Mouse (Mus musculus) gastrocnemius, adult 2 months (tissue): ENCODE results near the gene Rbm33. TPM values are rescaled to one million over a fixed set of nuclear protein-coding genes. Genes with fewer than 3 reads are reported as not detected.

Experiments
- DNase-seq: peaks from one replicate; pipeline ENCODE4 v3.0.0; 2022
- H3K27ac ChIP-seq: fragments of 200-600 bp; 2 replicates; pipeline ENCODE4 v1.8.1; 2022; ENCODE audit warnings: mild to moderate bottlenecking
- H3K4me3 ChIP-seq: fragments of 200-600 bp; 2 replicates; pipeline ENCODE4 v1.8.1; 2022; ENCODE audit warnings: mild to moderate bottlenecking, moderate library complexity
- CTCF ChIP-seq: fragments of 200-600 bp; IDR thresholded peaks from 2 replicates; pipeline ENCODE4 v1.8.1; 2022; ENCODE audit warnings: antibody characterized with exemption, mild to moderate bottlenecking, moderate library complexity
- intact Hi-C: fragments of 180-260 bp; cut with DNase I; formaldehyde crosslinking; loops from one replicate; pipeline ENCODE4 v1.15.1; 2025
- total RNA-seq, 2 experiments: library from RNA; stranded (reverse); gene quantifications; 2 replicates each; pipeline ENCODE4 v1.2.3; 2021

Rbm33 gene
- total RNA-seq, 2 experiments from 2014 or later, result 42.6 to 43.1 TPM

DNA sequence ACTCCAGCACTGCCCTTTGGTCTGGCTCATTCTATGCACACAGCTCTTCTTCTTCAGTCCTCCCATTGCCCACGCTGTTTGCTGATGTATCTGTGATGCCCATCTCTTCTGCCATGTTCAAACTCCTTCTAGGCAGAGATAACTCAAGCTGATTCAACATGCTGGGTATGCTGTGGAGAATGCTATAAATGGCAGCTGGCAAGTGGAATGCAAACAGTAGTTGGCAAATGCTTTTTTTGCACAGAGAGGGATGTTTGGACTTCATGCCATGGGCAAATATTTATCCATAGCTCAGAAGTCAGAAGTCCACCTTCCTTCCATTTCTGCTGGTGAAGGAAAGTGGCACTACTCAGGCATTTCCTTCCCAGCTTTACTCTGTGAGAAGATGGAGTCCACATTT is 14.2 kb upstream of the Rbm33 start:
- Histone ChIP-seq H3K27ac (no peak overlapping the region), H3K4me3 (no peak overlapping the region)
- TF ChIP-seq CTCF, result no peak
- intact Hi-C loops, result no loop called here
- DNase-seq, result no peak

DNA sequence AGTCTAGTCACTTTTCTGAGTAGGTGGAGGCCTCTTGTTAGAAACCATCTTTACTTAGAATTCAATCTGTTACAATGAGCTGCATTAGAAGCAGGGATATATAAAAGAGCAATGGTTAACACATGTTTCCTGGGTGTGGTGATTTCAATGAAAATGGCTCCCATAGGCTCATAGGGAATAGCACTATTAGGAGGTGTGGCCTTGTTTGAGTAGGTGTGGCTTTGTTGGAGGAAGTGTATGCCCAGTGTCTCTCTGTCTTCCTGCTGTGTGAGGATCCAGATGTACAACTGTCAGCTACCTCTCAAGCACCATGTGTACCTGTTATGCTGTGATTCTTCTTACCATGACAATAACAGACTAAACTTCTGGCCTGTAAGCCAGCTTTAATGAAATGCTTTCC is 12.4 kb upstream of the Rbm33 start:
- no peak overlapping the region for H3K4me3 ChIP-seq
- intact Hi-C loops, result no loop called here
- H3K27ac ChIP-seq, result no peak overlapping the region
- TF ChIP-seq CTCF, result no peak
- DNase-seq, result no peak

DNA sequence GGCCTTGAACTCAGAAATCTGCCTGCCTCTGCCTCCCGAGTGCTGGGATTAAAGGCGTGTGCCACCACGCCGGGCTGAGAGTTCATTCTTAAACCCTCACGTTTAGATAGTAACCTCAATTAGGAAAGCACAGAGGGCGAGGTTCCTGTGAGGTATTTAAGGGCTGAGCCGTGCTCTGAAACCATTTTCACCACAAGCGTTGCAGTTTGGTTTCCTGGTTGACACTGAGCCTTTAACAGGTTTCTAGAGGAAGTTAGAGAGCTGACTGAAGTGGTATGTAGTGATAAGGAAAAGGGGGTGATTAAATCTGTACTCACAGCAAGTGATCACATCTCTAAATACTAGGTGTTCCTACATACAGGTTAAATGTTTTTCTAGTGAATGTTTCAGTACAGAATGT is 1.4 kb upstream of the Rbm33 start:
- intact Hi-C loops, result loop anchor here (10.0 kb wide), 1 partner anchor 59 kb away; no protein-coding TSS in a partner anchor
- H3K4me3 ChIP-seq, result no peak overlapping the region
- DNase-seq, result no peak
- no peak for TF ChIP-seq CTCF
- H3K27ac ChIP-seq, result no peak overlapping the region; the same call in 1 of the 2 replicates

DNA sequence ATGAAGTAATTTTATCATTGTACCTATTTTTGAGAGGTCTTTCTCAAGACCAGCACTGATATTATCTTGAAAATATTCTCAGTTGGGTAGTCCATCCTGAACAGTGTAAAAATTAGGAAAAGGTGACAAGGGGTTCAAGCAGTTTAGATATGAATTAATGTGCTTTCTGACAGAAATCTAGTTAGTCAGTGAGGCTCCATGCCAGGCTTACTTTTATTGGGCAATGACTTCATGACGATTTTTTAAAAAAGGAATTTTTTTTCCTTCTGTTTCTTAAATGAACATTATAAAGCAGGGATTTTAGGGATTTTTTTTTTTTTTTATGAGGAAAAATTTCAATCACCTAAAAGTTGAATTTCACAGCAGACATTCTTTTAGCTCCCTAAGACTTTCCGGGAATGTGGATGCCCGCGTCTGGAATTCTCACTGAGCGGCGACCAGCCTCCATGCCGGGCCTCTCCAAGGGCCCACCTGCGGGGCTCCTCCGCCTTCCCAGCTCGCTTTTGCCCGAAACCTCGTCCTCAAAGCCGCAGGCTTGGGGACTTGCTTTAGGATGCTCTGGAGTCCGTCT is 685 bp upstream of the Rbm33 start:
- peak overlapping the region; percentile 100 for H3K27ac ChIP-seq
- no peak for DNase-seq
- TF ChIP-seq CTCF, result no peak
- intact Hi-C loops, result loop anchor here (10.0 kb wide), 1 partner anchor 59 kb away; no protein-coding TSS in a partner anchor
- peak overlapping the region; percentile 98 for H3K4me3 ChIP-seq

DNA sequence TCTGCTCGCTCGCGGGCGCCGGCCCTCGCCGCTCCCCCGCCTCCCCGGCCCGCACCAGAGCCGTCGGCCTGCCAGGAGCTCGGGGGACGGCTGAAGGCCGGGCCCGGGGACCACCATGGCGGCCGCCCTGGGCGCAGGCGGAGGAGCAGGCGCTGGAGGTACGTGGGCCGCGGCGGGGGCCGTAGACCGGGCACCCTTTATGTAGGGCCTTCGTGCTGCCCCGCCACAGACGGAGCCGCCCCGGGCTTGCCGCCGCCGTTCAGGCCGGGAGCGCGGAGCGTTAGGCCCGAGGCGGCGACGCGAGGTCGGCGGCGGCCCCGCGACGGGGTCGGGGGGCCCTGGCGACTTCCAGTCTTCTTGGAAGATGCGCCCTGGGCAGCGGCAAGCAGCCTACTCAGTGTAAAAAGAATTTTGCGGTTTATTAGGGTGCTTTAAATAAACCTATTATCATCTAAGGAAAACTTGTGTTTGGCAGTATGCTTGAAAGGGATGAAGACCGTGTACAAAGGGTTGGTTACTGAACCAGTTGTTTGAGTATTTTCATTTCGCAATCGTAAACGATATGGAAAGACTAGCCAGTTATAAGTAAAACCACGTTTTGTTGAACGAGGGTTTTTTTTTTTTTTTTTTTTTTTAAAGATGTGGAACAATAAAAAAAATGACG is 464 bp downstream of the Rbm33 start:
- DNase-seq, result no peak
- intact Hi-C loops, result loop anchor here (10.0 kb wide), 1 partner anchor 57 kb away; no protein-coding TSS in a partner anchor
- TF ChIP-seq CTCF, result no peak
- peak overlapping the region; percentile 98 for H3K4me3 ChIP-seq
- peak overlapping the region; percentile 100 for H3K27ac ChIP-seq

DNA sequence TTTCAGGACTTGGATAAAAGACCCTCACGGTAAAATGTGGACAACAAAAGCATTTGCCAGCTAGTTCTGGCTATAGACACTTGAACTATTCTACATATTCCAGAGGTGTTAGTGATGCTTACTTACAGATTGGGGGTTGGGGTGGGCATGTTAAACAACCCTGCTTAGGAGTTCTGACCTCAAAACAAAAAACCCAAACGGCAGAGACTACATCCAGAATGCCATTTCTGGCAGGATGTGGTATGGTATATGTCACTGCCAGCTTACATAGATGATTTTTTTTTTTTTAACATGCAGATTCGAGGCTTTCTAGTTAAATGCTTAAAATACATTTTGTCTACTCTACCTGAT is 971 bp downstream of the Rbm33 start:
- intact Hi-C loops, result loop anchor here (10.0 kb wide), 1 partner anchor 57 kb away; no protein-coding TSS in a partner anchor
- H3K27ac ChIP-seq, result peak overlapping the region; percentile 100
- H3K4me3 ChIP-seq, result peak overlapping the region; percentile 98
- no peak for DNase-seq
- TF ChIP-seq CTCF, result no peak

DNA sequence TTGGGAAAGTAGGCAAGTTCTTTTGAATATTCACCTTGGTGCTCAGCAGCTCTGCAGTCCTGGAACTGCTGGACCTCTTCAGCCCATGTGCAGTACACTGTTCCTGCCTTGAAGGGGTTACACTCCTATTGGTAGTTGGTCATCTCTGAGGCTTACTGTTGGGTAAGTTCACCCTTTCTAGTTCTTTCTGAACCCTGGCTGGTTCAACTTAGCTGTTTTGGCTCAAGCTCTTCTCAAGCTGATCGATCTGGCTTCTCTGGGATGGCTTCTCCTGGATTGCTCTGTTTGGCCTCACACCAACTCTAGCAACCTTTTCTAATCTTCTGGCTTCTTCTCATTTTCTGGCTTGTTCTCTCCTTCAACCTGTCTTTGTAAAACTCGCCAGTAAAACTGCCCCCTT is 1.8 kb downstream of the Rbm33 start:
- H3K4me3 ChIP-seq, result peak overlapping the region; percentile 98
- intact Hi-C loops, result loop anchor here (10.0 kb wide), 1 partner anchor 56 kb away; no protein-coding TSS in a partner anchor
- peak overlapping the region; percentile 43; the same call in 1 of the 2 replicates for H3K27ac ChIP-seq
- no peak for DNase-seq
- no peak for TF ChIP-seq CTCF

DNA sequence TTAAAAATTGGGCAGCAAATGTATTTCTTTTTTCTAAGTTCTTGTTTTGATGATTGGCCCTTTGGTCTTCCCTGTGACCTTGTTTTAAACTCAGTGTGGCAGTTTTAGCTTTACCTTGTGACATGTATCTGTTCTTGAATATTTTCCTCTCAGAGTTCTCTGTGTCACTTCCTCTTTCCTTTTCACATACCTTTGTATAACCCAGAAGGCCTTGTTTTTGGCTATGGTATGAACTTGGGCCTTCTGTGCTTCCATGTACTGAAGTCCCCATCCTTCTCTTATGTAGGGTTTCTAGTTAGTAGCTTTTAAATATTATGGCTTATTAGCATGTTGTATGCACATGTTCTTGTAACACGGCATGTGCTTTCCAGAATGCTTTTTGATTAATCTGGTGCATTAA is 4.8 kb downstream of the Rbm33 start:
- intact Hi-C loops, result no loop called here
- Histone ChIP-seq H3K4me3 (no peak overlapping the region), H3K27ac (no peak overlapping the region)
- no peak for DNase-seq
- no peak for TF ChIP-seq CTCF

DNA sequence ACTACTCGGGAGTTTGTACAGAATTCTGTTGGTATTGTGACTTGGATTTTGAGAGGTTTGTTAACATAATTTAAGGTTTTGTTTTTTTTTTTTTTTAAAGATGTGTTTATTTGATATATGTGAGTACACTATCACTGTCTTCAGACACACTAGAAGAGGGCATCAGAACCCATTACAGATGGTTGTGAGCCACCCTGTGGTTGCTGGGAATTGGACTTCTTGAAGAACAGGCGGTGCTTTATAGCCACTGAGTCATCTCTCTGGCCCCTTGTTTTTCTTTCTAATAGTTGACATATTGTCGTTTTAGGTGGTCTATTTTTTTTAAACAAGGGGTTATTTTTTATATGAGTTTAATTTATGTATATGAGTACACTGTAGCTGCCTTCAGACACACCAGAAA is 5.3 kb downstream of the Rbm33 start:
- Histone ChIP-seq H3K4me3 (no peak overlapping the region), H3K27ac (no peak overlapping the region)
- TF ChIP-seq CTCF, result no peak
- DNase-seq, result no peak
- intact Hi-C loops, result no loop called here

DNA sequence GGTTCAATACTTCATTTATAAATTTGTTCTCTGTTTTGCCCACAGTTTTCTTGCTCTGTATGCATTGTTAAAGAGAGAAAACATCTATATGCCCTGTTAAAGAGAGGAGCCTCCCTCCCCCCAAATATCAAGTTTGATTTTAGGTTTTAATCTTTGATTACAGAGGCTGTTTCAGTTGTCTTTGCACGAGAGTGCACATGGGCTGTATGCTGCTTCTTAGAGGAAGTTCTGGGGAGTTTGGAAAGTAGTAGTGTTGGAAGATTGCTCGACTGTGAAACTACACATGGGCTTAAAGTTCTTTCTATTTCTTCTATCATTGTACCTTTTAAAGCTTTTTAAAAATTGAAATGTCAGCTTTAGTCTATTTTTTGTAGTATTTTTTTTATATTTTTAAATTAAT is 6.9 kb downstream of the Rbm33 start:
- intact Hi-C loops, result no loop called here
- Histone ChIP-seq H3K4me3 (no peak overlapping the region), H3K27ac (no peak overlapping the region)
- DNase-seq, result no peak
- no peak for TF ChIP-seq CTCF

DNA sequence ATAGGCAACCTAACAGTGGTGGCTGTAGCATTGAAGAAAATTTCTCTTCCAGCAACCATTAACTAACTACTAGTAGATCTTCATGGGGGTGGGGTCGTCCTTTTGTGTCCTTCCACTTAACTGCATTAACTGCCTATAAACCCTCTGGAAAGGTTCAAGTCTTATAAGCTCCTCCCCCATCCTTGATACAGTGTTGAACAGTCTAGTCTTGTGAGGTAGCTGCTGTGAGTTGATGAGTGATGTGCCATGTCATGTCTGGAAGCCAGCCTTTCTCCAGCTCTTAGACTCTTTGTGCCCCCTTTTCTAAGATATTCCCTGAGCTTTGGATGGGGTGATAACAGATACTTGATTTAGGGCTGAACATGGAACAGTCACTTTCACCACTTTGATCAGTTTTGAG is 7.5 kb downstream of the Rbm33 start:
- intact Hi-C loops, result no loop called here
- no peak for DNase-seq
- no peak overlapping the region for H3K4me3 ChIP-seq
- no peak for TF ChIP-seq CTCF
- no peak overlapping the region for H3K27ac ChIP-seq

DNA sequence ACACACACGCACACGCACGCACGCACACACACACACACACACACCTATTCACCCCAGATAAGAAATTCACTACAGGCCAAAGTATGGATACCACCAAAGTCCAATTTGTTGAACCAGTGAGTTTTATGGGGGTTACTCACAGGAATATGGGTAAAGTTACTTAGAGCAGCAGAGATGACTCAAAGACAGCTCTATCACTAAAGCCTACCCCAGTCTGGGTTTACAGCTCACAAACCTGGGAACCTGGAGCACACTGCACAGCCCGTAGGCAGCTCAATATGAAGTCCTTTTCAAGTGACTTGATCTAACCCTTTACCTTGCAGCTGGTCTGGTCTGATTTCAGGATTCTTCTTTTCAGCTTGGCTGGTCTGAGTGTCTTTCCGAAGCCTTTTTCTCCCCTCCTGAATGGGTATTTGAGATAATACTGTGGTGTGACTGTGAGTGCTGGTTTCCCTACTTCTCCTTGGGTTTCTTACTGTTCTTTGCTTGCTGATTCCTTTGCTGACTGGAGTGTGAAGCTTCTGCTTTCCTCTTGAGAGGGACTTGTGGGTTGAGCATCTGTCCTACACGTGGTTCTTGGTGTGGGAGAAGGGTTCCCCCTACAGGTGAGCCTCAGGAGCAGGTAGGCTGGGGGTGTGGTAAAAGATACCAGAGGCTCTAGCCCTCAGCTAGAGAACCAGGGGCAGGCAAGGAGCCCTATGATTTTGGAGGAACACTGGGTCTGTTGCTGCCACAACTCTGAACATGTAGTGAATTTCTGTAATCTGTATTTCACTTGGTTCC is 12.3 kb downstream of the Rbm33 start:
- Histone ChIP-seq H3K4me3 (no peak overlapping the region), H3K27ac (no peak overlapping the region)
- peak; percentile 61 for TF ChIP-seq CTCF
- intact Hi-C loops, result loop anchor here (2.0 kb wide), 1 partner anchor 34 kb away; no protein-coding TSS in a partner anchor
- peak; percentile 23 for DNase-seq

DNA sequence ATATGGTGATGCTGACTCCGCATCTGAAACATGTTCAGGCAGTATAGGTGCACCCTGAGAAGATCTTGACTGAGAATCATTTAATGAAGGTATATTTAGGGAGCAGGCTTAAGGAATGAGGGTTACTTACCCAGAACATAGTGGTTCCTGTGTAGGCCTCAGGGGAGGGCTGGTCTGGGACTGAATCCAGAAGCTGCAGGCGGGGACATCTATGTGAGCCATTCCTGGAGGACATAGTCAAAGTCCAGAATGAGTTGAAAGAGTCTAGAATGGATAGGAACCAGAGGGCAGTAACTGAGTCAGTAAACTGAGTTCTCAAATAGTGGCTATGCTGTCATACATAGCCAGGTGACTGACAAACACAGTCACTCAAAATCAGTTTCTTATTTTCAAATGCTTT is 16.8 kb downstream of the Rbm33 start:
- intact Hi-C loops, result no loop called here
- no peak for TF ChIP-seq CTCF
- Histone ChIP-seq H3K27ac (no peak overlapping the region), H3K4me3 (no peak overlapping the region)
- DNase-seq, result peak; percentile 69
